Mouse (Mus musculus) heart, postnatal 10 days (tissue): ENCODE results near the gene Taok2. TPM values are rescaled to one million over a fixed set of nuclear protein-coding genes. Genes with fewer than 3 reads are reported as not detected.

Experiments
- DNase-seq, 2 experiments: peaks; one replicate each; pipeline ENCODE4 v3.0.0; 2021
- intact Hi-C: fragments of 180-260 bp; cut with DNase I; formaldehyde crosslinking; loops from one replicate; pipeline ENCODE4 v1.15.1; 2025
- total RNA-seq, 2 experiments: library from RNA; stranded (reverse); gene quantifications; 2 replicates each; pipeline ENCODE4 v1.2.3; 2021

Gene Taok2
- total RNA-seq, 2 experiments from 2014 or later, result 65.6 to 65.7 TPM

- DNase-seq, result peak; percentile 39 to 56
- intact Hi-C loops, result loop anchor here (1.0 kb wide), 1 partner anchor 19 kb away; the partner anchor contains the start of gene Ino80e
Measured at GRCm38 (mm10) chr7:126881040-126881439, 3.5 kb downstream of the Taok2 start.

DNA sequence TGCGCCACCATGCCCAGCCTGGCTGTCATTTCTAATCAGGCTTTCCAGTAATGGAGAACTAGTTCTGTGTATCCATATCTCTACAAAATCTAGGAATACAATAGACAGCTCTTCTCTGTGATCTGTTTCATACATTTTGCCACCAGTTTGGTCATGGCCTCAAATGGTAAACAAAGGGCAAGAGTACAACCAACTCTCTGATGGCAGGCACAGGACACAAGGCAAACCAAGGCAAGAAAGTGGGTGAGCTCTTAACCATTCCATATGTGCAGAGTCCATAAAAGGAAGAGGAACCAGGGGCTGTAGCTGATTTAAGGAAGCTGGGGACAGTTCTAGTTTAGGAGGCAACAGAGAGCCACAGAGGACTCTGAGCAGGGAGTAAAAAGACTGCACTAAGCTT is 7.3 kb downstream of the Taok2 start:
- DNase-seq, result no peak
- intact Hi-C loops, result no loop called here

DNA sequence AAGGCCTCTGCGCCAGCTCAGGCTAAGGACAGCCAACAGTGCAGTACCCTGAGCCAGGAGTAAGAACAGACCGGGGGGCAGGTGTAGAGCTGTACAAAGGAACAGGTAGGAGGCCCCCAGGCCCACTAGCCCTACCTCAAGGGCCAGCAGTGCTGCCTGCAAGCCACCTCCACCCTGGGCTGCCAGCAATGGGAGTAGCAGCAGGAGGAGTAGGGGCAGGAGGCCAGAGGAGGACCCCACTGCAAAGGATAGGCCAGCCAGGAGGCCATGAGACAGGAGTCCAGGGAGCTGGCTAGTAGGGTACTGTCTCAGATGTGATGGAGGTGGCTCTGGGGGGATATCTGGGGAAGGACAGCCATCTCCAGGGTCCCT is 14.0 kb downstream of the Taok2 start:
- DNase-seq, result no peak
- intact Hi-C loops, result no loop called here

GRCm38 (mm10) chr7:126869780-126870519 is 14.6 kb downstream of the Taok2 start:
- intact Hi-C loops, result no loop called here
- no peak for DNase-seq

GRCm38 (mm10) chr7:126868003-126868402 is 16.5 kb downstream of the Taok2 start:
- DNase-seq, result no peak
- intact Hi-C loops, result no loop called here

DNA sequence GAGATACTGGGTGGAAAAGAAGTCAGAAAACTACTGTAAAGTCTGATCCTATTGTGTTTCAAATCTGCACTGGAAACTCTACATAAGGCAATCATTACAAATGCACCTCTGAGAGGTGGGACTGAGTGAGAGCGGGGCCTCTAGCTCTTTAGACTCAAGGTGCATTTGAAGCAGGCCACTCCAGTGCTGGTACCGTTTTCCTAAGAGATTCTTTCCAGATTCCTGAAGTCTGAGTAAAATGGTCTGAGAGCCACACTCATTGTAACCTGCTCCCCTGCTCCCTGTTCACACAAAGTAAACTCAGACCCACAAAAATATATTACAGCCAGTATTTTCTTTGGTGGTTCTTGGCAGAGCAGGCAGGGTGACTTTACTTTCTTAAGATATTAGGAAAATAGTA is 17.0 kb downstream of the Taok2 start:
- DNase-seq, result no peak

GRCm38 (mm10) chr7:126863791-126864190 is 20.7 kb downstream of the Taok2 start:
- intact Hi-C loops, result no loop called here
- no peak for DNase-seq

More for the DNA sequence above, 17.0 kb downstream of the Taok2 start:
- intact Hi-C loops, result no loop called here

- DNase-seq, result peak; percentile 95 to 97
- intact Hi-C loops, result loop anchor here (1.0 kb wide), 1 partner anchor 19 kb away; no protein-coding TSS in a partner anchor
Measured at GRCm38 (mm10) chr7:126862147-126862784, 22.2 kb downstream of the Taok2 start, which contains the start of gene Ino80e. TSS of gene Ino80e (minus strand) at chr7:126862377.

DNA sequence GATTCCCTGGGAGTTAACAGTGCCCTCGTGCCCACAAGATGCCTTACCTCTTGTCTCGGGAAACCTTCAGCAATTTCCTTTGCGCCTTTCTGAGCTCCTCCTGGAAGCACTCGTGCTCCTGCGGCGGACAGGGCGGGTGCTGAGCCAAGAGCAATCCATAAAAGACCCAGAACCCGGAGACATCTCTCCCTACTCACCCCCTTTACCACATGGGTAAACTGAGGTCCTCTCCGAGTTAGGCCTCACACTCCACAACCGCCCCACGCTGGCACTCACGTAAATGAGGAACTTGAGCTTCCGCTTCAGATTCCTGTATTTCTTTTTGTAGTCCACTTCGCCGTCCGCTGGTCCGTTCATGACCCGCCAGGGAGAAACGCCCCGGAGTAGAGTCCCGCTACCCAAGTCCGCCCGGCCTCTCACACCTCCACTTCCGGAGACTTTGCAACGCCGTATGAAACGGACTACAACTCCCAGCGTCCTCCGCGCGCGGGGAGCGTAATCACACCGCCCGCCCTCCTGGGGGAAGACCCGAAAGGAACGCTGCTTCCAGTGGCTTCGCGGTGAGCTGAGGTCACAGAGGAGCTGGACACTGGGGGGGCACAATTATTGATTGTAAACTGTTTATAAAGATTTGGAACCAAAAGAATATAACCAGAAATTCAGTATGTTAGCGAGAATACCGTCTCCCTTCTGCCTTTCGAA is 22.9 kb downstream of the Taok2 start, which contains the start of gene Hirip3:
TSS of gene Hirip3 (plus strand) at position 544 of the 702 bp plus-strand sequence.
- intact Hi-C loops, result loop anchor here (1.0 kb wide), 1 partner anchor 20 kb away; no protein-coding TSS in a partner anchor
- DNase-seq, result peak; percentile 97 to 98

DNA sequence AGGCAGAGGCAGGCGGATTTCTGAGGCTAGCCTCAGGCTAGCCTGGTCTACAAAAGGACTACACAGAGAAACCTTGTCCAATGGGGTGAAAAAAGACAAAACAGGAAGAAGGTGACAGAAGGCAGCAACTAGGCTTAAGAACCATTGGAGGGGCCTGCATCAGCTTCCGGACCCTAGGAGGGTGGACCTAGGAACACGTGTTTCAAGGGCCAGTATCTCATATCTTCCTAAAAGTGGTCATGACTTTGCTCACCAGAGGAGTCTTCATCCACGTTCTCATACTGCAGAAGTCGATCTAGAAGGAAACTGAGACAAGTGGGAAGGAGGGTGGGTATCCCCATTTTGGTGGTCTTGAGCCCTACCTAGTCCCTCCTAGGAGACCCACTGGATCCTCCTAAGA is 23.5 kb downstream of the Taok2 start:
- DNase-seq, result no peak
- intact Hi-C loops, result no loop called here

DNA sequence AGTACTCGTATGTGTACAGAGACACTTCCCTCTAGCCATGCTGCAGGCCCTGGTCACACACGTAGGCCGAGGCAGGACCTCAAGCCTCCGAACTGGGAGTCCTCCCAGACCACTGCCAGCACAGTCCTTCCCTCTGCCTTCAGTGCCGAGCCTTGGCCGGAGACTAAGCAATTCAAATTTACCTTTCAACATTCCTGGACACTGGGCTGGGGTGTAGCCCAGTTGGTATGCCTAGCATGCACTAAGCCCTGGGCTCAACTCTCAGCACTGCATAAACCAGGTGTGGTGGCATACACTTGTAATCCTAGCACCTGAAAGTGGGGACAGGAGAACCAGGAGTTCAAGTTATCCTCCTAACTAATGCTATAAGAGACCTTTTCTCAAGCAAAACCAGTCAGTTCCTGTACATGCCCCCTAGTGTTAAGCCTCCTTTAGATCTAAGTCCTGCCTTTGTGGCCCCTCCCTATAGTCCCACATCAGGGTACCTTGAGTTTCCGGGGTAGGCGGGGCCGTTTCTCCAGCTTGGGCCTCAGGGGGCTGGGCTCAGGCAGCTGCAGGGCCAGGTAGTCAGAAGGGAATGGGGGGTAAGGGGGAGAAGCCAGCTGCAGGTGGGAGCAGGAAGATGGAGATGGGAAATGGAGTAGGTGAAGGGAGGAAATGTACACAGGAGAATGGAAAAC is 27.6 kb downstream of the Taok2 start:
- intact Hi-C loops, result no loop called here
- no peak for DNase-seq

DNA sequence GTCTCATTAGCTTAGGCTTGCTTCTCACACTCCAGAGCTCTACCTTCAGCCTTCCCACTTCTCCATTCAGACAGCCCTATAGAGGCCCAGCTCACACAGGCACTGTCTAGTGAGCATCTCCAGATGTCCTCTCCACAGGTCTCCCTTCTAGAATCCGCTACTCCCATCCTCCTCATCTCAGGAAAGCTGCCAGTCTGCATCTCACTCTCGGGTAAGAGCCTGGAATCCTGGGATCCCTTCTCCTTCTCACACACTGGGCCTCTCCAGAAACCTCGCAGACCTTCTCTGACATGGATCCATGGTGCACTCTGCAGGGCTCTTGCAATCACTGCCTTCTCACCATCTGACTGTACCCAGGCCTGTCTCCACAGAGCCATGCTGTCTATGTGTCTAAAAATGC is 28.9 kb downstream of the Taok2 start:
- no peak for DNase-seq
- intact Hi-C loops, result no loop called here

DNA sequence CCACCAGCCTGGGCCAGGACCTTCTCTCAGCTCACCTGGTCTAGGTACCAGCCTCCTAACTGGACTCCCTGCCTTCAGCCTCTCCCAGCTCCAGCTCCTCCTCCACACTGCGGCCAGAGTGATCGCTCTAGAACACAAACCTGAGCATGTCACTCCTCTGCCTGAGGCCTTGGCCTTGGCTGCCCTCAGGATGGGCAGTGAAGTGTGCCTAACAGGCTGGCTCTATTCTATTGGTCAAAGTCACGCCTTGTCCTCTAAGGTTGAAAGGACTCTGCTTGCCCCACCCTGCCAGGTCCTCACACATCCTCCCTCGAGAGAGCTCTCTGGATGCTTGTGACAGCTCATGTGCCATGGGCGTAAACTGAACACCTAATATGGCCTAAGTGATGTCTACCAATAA is 31.0 kb downstream of the Taok2 start:
- no peak for DNase-seq
- intact Hi-C loops, result no loop called here

DNA sequence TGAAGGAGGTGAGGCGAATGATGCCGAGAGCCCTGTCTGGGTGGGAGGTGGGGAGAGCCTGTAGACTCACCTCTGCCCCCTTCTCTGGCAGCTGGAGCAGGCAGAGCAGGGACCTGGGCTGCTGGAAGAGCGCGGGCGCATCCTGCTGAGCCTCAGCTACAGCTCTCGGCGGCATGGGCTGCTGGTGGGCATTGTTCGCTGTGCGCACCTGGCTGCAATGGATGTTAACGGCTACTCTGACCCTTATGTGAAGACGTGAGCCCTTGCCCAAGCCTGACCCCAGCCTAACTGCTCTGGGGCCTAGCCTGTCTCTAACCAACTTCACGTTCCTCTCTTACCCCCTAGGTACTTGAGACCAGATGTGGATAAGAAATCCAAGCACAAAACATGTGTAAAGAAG is 33.3 kb downstream of the Taok2 start:
- intact Hi-C loops, result no loop called here
- no peak for DNase-seq

DNA sequence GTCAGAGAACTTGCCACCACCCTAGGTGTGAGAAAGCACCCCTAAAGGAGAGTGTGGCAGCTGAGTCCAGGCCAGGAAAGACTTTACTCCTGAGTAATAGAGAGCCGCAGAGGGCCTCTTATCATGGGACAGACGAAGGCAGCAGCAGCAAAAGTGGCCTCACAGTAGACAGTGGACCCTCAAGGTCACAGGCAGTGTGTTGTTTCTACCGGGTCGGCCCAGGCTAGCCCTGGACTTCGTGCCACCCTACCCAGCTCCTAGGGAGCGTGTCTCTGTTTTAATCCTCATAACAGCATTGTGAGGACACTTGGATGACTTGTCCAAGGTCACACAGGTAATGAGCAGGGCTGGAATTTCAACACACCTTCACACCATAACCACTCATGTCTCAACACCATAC is 34.3 kb downstream of the Taok2 start:
- DNase-seq, result no peak
- intact Hi-C loops, result no loop called here

GRCm38 (mm10) chr7:126848794-126849193 is 35.7 kb downstream of the Taok2 start:
- intact Hi-C loops, result no loop called here
- DNase-seq, result no peak

DNA sequence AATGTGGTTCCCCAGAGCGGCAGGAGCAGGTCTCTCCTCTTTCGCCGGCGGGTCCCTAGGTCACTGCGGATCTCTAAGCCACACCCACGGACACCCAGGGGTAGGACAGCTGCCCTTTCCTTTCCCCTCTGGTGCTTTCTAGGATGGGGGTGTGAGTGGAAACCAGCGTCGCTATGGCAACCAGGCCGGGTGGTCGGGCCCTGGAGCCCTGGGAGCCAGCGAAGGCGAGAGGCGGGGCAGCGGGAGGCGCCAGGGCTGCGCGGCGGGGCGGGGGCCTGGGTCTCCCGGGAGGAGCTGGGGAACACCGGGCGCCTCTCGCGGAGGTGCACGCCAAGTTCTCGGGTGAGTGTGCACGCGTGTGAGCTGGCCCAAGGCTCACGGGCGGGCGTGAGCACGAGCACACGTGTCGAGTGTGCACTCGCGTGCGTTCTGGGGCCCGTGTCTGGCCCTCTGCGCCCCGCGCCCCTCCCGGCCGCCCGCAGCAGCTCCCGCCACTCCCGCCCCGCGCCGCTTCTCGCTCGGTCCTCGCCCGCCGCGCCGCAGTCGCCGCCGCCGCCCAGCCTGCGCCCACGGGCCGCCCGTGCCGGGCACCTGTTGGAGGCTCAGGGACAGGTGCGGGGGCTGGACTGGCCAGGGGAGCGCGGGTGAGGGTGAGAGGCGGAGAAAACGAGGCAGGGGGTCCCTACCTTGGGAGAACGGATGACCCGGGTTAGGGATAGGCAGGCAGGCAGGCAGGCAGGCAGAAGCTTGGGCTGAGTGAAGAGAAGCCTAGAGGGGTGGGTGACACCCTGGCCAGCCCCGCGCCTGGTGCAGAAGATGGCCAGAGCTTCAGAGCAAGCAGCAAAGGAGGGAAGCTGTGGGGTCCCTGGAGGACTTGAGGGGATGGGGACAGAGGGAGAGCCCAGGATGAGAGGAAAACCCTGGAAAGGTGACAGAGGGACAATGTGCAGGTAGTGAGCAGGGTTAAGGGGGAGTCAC is 36.8 kb downstream of the Taok2 start:
- intact Hi-C loops, result no loop called here
- DNase-seq, result no peak

- no peak for DNase-seq
- intact Hi-C loops, result no loop called here
Measured at GRCm38 (mm10) chr7:126847116-126847420, 37.4 kb downstream of the Taok2 start, which contains the start of gene Doc2a. TSS of gene Doc2a (plus strand) at chr7:126847416.

DNA sequence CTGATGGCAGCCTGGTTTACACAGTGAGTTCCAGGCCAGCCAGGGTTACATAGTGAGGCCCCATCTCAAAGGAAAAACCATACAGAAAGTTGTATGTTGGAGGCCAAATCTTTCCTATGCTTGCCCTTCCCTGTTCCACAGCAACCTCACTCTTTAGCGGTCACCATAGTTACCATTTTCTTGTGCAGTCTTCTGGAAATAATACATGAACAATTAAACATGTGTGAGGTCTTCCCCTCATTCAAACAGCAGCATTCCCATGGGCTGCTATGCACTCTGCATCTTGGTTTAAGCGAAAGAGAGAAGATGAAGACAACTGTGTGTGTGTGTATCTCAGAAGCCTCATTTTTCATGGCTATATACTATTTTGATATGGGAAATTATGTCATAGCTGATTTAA is 39.0 kb downstream of the Taok2 start:
- DNase-seq, result no peak
- intact Hi-C loops, result no loop called here

- no peak for DNase-seq
- intact Hi-C loops, result no loop called here
Measured at GRCm38 (mm10) chr7:126843276-126843675, 41.2 kb downstream of the Taok2 start.
